Mouse (Mus musculus) heart, postnatal 0 days (tissue): ENCODE data around the gene Prss30.

Source experiments
- CTCF ChIP-seq: IDR thresholded peaks from 2 replicates; pipeline ENCODE4 v1.5.1; 2016; ENCODE audit warnings: antibody characterized with exemption, control low read depth, low read depth
- EP300 ChIP-seq: IDR thresholded peaks from 2 replicates; pipeline ENCODE4 v1.6.1; 2016; ENCODE audit warnings: antibody characterized with exemption, low read depth

GRCm38 (mm10) chr17:23965805-23966425, 14.5 kb downstream of the Prss30 start:
- TF ChIP-seq CTCF (no peak), EP300 (no peak)
